Mouse (Mus musculus) CH12.LX (cell line): ENCODE data around the gene Rps29.

Source experiments
- CTCF ChIP-seq, 2 experiments: IDR thresholded peaks in 1 of 2; conservative IDR thresholded peaks in 1 of 2; 2 replicates each; pipeline ENCODE4 v1.5.1; 2011 to 2012; ENCODE audit warnings: low read depth in 2 of 2, low read length in 2 of 2, improper control_type of control experiment in 1 of 2, inconsistent platforms in 1 of 2, mild to moderate bottlenecking in 1 of 2, moderate library complexity in 1 of 2
- HCFC1 ChIP-seq: IDR thresholded peaks from 2 replicates; pipeline ENCODE4 v1.6.1; 2012; ENCODE audit warnings: low read depth, mild to moderate bottlenecking, inconsistent platforms, low read length, improper control_type of control experiment
- MXI1 ChIP-seq: IDR thresholded peaks from 2 replicates; pipeline ENCODE4 v1.6.1; 2011; ENCODE audit warnings: mild to moderate bottlenecking, low read depth, low read length, improper control_type of control experiment
- POLR2A ChIP-seq: IDR thresholded peaks from 2 replicates; pipeline ENCODE4 v1.6.1; 2011; ENCODE audit warnings: low read depth, mild to moderate bottlenecking, improper control_type of control experiment, low read length
- RAD21 ChIP-seq: IDR thresholded peaks from 2 replicates; pipeline ENCODE4 v1.6.1; 2011; ENCODE audit warnings: low read depth, mild to moderate bottlenecking, low read length, improper control_type of control experiment, moderate library complexity
- SMC3 ChIP-seq: IDR thresholded peaks from 2 replicates; pipeline ENCODE4 v1.6.1; 2011; ENCODE audit warnings: low read depth, low read length, improper control_type of control experiment
- UBTF ChIP-seq: IDR thresholded peaks from 2 replicates; pipeline ENCODE4 v1.6.1; 2012; ENCODE audit warnings: low read depth, mild to moderate bottlenecking, inconsistent platforms, low read length, improper control_type of control experiment, moderate library complexity

GRCm38 (mm10) chr12:69197378-69198163 is 38.6 kb upstream of the Rps29 start:
- TF ChIP-seq CTCF (conservative IDR thresholded peaks at IDR 0.05 in 1 of 2, IDR thresholded peaks at IDR 0.05 in 1 of 2; ENCODE audit: low read depth in 2 of 2, low read length in 2 of 2) = no peak
- no peak for TF ChIP-seq HCFC1
- TF ChIP-seq RAD21 = no peak
- TF ChIP-seq POLR2A = no peak
- no peak for TF ChIP-seq SMC3
- peak; percentile 91 for TF ChIP-seq MXI1
- TF ChIP-seq UBTF = peak; percentile 70
